Mouse (Mus musculus) midbrain, embryonic 11.5 days (tissue): ENCODE measurements around the gene Myof. TPM values are rescaled to one million over a fixed set of nuclear protein-coding genes. Genes with fewer than 3 reads are reported as not detected.
A peak's percentile ranks its signal among the peaks of the same experiment; 100 is the strongest.

Experiments used
- ATAC-seq: fragments of 200-750 bp; cut with Nextera tagmentation; 2 replicates; pipeline ENCODE4 v1.8.0; 2017; ENCODE audit warnings: moderate TSS enrichment, moderate library complexity; ENCODE audit not compliant: low FRiP score
- DNase-seq: peaks from one replicate; pipeline ENCODE4 v3.0.0; 2015; ENCODE audit warnings: low spot score; ENCODE audit errors: missing footprints
- H3K27ac ChIP-seq: fragments of 300-500 bp; sonication (generic); 2 replicates; pipeline ENCODE4 v1.5.1; 2014; ENCODE audit warnings: low read depth, low read length
- H3K27me3 ChIP-seq: fragments of 300-500 bp; sonication (generic); 2 replicates; pipeline ENCODE4 v1.6.1; 2014; ENCODE audit warnings: mild to moderate bottlenecking, low read length, moderate library complexity, mixed read lengths; ENCODE audit not compliant: control insufficient read depth, insufficient read depth
- H3K36me3 ChIP-seq: fragments of 300-500 bp; sonication (generic); 2 replicates; pipeline ENCODE4 v1.6.1; 2014; ENCODE audit warnings: mild to moderate bottlenecking, low read length, moderate library complexity, mixed read lengths; ENCODE audit not compliant: control insufficient read depth, insufficient read depth
- H3K4me1 ChIP-seq: fragments of 300-500 bp; sonication (generic); 2 replicates; pipeline ENCODE4 v1.6.1; 2014; ENCODE audit warnings: low read length; ENCODE audit not compliant: control insufficient read depth, insufficient read depth
- H3K4me2 ChIP-seq: fragments of 300-500 bp; sonication (generic); 2 replicates; pipeline ENCODE4 v1.6.1; 2014; ENCODE audit warnings: mild to moderate bottlenecking, moderate library complexity
- H3K4me3 ChIP-seq: fragments of 300-500 bp; sonication (generic); 2 replicates; pipeline ENCODE4 v1.5.1; 2014; ENCODE audit warnings: low read depth, low read length
- H3K9ac ChIP-seq: fragments of 300-500 bp; sonication (generic); 2 replicates; pipeline ENCODE4 v1.6.1; 2014; ENCODE audit warnings: low read length
- H3K9me3 ChIP-seq: fragments of 300-500 bp; sonication (generic); 2 replicates; pipeline ENCODE4 v1.6.1; 2016; ENCODE audit warnings: low read length; ENCODE audit not compliant: control insufficient read depth
- WGBS: fragments of 180-500 bp; shearing (Covaris S2); extraction: QIAGEN DNeasy Blood & Tissue Kit; methylation state at CpG from one replicate; pipeline ENCODE4 v1.1.7; 2014; 5-methylcytosine and 5-hydroxymethylcytosine counted together
- polyA plus RNA-seq: library from polyadenylated mRNA; unstranded; fragments of >200 nt; fragmentation: Nextera tagmentation; extraction: Ambion mirVana; gene quantifications from 2 replicates; pipeline ENCODE4 v1.2.1, GENCODE M21; 2014

Gene Myof
- polyA plus RNA-seq, 1 experiment from 2014 or later = 3.3 TPM

DNA sequence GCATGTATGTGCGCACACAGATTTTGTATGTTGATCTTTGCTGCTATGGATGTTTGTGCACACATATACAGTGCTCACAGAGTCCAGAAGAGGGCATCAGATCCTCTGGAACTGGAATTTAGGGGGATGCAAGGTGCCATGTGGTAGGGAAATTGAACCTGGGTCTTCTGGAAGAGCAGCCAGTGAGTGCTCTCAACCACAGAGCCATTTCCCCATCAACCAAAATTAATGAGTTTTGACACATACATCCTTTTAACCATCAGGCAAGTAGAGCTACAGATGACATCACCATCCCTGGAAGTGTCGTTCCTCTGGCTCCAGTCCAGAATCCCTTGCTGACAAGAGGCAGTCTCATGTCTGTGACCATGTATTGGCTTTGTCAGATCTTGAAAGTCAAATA is 32.9 kb upstream of the Myof start:
- Histone ChIP-seq H3K4me1 (no peaks in the 10 kb centered on the region), H3K4me2 (no peak overlapping the region), H3K4me3 (no peak overlapping the region), H3K36me3 (peaks cover 6% of the 10 kb centered on the region; the same call in 1 of the 2 replicates), H3K27me3 (no peaks in the 10 kb centered on the region), H3K9ac (no peak overlapping the region), H3K27ac (no peak overlapping the region), H3K9me3 (no peaks in the 10 kb centered on the region)
- ATAC-seq (no peak), DNase-seq (peak; percentile 62)
- 90% methylated on average over 2 of the region's 2 CpGs for WGBS

GRCm38 (mm10) chr19:38075051-38075450 is 31.7 kb upstream of the Myof start:
- Histone ChIP-seq H3K9me3 (no peaks in the 10 kb centered on the region), H3K9ac (no peak overlapping the region), H3K27me3 (no peaks in the 10 kb centered on the region), H3K4me1 (no peaks in the 10 kb centered on the region), H3K27ac (no peak overlapping the region), H3K36me3 (peaks cover 7% of the 10 kb centered on the region; the same call in 1 of the 2 replicates), H3K4me2 (no peak overlapping the region), H3K4me3 (no peak overlapping the region)
- ATAC-seq = no peak
- WGBS = 86% methylated on average over 11 of the region's 11 CpGs
- peak; percentile 59 for DNase-seq

- Histone ChIP-seq H3K9ac (no peak overlapping the region), H3K4me2 (no peak overlapping the region), H3K4me1 (no peaks in the 10 kb centered on the region), H3K27ac (no peak overlapping the region), H3K36me3 (peaks cover 10% of the 10 kb centered on the region; the same call in 1 of the 2 replicates), H3K9me3 (no peaks in the 10 kb centered on the region), H3K4me3 (no peak overlapping the region), H3K27me3 (no peaks in the 10 kb centered on the region)
- WGBS = 94% methylated on average over 5 of the region's 5 CpGs
- DNase-seq = peak; percentile 61
- ATAC-seq = no peak
Observed at GRCm38 (mm10) chr19:38073226-38073625, 29.8 kb upstream of the Myof start.

- no peak overlapping the region for H3K9ac ChIP-seq
- H3K27me3 ChIP-seq = no peaks in the 10 kb centered on the region
- H3K9me3 ChIP-seq = no peaks in the 10 kb centered on the region
- H3K36me3 ChIP-seq = peaks cover 10% of the 10 kb centered on the region
- DNase-seq (no peak), ATAC-seq (no peak)
- 85% methylated on average over 1 of the region's 1 CpGs for WGBS
- H3K27ac ChIP-seq = no peak overlapping the region
- no peaks in the 10 kb centered on the region for H3K4me1 ChIP-seq
- H3K4me2 ChIP-seq = no peak overlapping the region
- H3K4me3 ChIP-seq = no peak overlapping the region
Observed at GRCm38 (mm10) chr19:38064051-38064450, 20.7 kb upstream of the Myof start.

GRCm38 (mm10) chr19:38063201-38063600 is 19.8 kb upstream of the Myof start:
- WGBS = 88% methylated on average over 3 of the region's 3 CpGs
- H3K4me1 ChIP-seq = no peaks in the 10 kb centered on the region
- no peak overlapping the region for H3K4me2 ChIP-seq
- peaks cover 10% of the 10 kb centered on the region for H3K36me3 ChIP-seq
- H3K9ac ChIP-seq = no peak overlapping the region
- DNase-seq (peak; percentile 72), ATAC-seq (no peak)
- H3K4me3 ChIP-seq = no peak overlapping the region
- no peaks in the 10 kb centered on the region for H3K27me3 ChIP-seq
- no peak overlapping the region for H3K27ac ChIP-seq
- H3K9me3 ChIP-seq = no peaks in the 10 kb centered on the region

GRCm38 (mm10) chr19:38056931-38057330 is 13.6 kb upstream of the Myof start:
- peaks cover 13% of the 10 kb centered on the region for H3K36me3 ChIP-seq
- H3K9me3 ChIP-seq = no peaks in the 10 kb centered on the region
- no peak for DNase-seq
- no peak overlapping the region for H3K27ac ChIP-seq
- no peak overlapping the region for H3K4me3 ChIP-seq
- no peak overlapping the region for H3K9ac ChIP-seq
- ATAC-seq = no peak
- 93% methylated on average over 8 of the region's 8 CpGs for WGBS
- H3K27me3 ChIP-seq = no peaks in the 10 kb centered on the region
- H3K4me2 ChIP-seq = no peak overlapping the region
- peaks cover 7% of the 10 kb centered on the region; the same call in 1 of the 2 replicates for H3K4me1 ChIP-seq

- no peak for ATAC-seq
- H3K4me3 ChIP-seq = peak overlapping the region; percentile 75
- H3K4me2 ChIP-seq = peak overlapping the region; percentile 68
- H3K9ac ChIP-seq = peak overlapping the region; percentile 71
- no peaks in the 10 kb centered on the region for H3K27me3 ChIP-seq
- DNase-seq = peak; percentile 72
- H3K27ac ChIP-seq = no peak overlapping the region
- no peaks in the 10 kb centered on the region for H3K9me3 ChIP-seq
- H3K4me1 ChIP-seq = peaks cover 7% of the 10 kb centered on the region; the same call in 1 of the 2 replicates
- WGBS = 54% methylated on average over 3 of the region's 3 CpGs
- peaks cover 12% of the 10 kb centered on the region for H3K36me3 ChIP-seq
Observed at GRCm38 (mm10) chr19:38056276-38056675, 12.9 kb upstream of the Myof start.

DNA sequence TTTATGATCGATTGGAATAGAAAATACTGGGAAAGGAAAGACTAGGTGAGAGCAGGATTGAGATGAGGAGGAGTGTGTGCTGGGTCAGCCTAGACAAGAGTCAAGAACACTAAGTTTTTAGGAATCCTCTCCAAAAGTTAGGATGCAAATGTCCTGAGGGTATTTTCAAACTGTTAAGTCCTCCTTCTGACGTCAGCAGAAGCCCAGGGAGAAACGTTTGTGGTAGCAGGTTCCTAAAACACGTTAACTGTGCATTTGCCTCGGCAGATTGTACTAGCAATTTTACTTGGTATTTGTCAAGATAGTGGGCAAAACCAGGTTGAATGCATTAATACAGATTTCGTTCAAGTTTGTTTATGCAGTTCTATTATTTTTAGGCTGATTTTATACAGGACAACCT is 12.4 kb upstream of the Myof start:
- Histone ChIP-seq H3K27me3 (no peaks in the 10 kb centered on the region), H3K9ac (peak overlapping the region; percentile 71), H3K4me2 (peak overlapping the region; percentile 68), H3K4me1 (peaks cover 7% of the 10 kb centered on the region; the same call in 1 of the 2 replicates), H3K27ac (no peak overlapping the region), H3K4me3 (peak overlapping the region; percentile 75), H3K36me3 (peaks cover 8% of the 10 kb centered on the region; the same call in 1 of the 2 replicates), H3K9me3 (no peaks in the 10 kb centered on the region)
- 21% methylated on average over 6 of the region's 6 CpGs for WGBS
- ATAC-seq (no peak), DNase-seq (peak; percentile 83)

GRCm38 (mm10) chr19:38054720-38055192 is 11.4 kb upstream of the Myof start, which contains the start of gene Cep55:
TSS of gene Cep55 (plus strand) at chr19:38055011.
- peaks cover 3% of the 10 kb centered on the region; the same call in 1 of the 2 replicates for H3K36me3 ChIP-seq
- no peaks in the 10 kb centered on the region for H3K9me3 ChIP-seq
- H3K27me3 ChIP-seq = no peaks in the 10 kb centered on the region
- H3K27ac ChIP-seq = 0 out of 2 replicates have a peak within 1 kb of the TSS, but pooled peaks have one; percentile 22
- peak within 1 kb of the TSS; percentile 71 for H3K9ac ChIP-seq
- DNase-seq (peak; percentile 100), ATAC-seq (peak; percentile 96)
- WGBS = under 1% methylated on average over 35 of the region's 36 CpGs
- H3K4me2 ChIP-seq = peak within 1 kb of the TSS; percentile 68
- H3K4me1 ChIP-seq = peaks cover 7% of the 10 kb centered on the region; the same call in 1 of the 2 replicates
- H3K4me3 ChIP-seq = peak within 1 kb of the TSS; percentile 75
